Mouse (Mus musculus) c-Kit-positive CD71-positive TER-119-negative erythroid progenitor cells, embryonic 14.5 days (primary cell): Measurements from ENCODE around the gene Taf3.

ENCODE experiments used
- DNase-seq: peaks from one replicate; pipeline ENCODE4 v3.0.0-alpha.2; 2013; ENCODE audit warnings: low read depth

Taf3 gene

GRCm38 (mm10) chr2:9876621-9877325, 171.6 kb downstream of the Taf3 start:
- no peak for DNase-seq

GRCm38 (mm10) chr2:9875676-9876357, 172.6 kb downstream of the Taf3 start:
- DNase-seq = no peak

GRCm38 (mm10) chr2:9875220-9875619, 173.2 kb downstream of the Taf3 start:
- no peak for DNase-seq

- DNase-seq = no peak
Measured at GRCm38 (mm10) chr2:9874467-9875219, 173.8 kb downstream of the Taf3 start.

- DNase-seq = no peak
Measured at GRCm38 (mm10) chr2:9873757-9874156, 174.6 kb downstream of the Taf3 start.

- DNase-seq = no peak
Measured at GRCm38 (mm10) chr2:9872682-9873081, 175.7 kb downstream of the Taf3 start.

- DNase-seq = no peak
Measured at GRCm38 (mm10) chr2:9871798-9872197, 176.6 kb downstream of the Taf3 start.

GRCm38 (mm10) chr2:9871141-9871716, 177.2 kb downstream of the Taf3 start:
- DNase-seq = no peak

- DNase-seq = no peak
Measured at GRCm38 (mm10) chr2:9867092-9867825, 181.1 kb downstream of the Taf3 start.
